Mouse (Mus musculus): Measurements from ENCODE around the gene Sycp1.

DNA sequence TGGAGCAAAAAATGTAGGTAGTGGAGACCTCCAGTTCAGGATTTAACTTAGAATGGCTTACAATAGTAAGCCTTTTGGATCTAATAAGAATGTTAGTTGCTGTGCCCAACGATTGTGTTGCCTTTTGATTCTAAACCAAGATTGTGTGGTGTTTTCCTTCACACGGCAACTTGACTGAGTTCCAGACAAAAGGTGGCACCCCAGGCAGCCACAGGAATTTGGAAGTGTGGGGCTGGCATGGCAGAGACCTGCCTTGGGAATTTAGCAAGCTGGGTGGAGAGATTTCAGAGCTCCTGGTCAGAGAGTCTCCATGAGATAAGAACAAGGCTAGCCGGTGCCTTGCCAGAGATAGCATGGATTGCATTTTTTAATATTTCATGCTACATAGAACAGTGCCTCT lies 19.7 kb upstream of the Sycp1 start:
- TF ChIP-seq CTCF (IDR thresholded peaks at IDR 0.05; ENCODE audit: insufficient read depth, low read depth, low read length), result no peak
- TF ChIP-seq POLR2A (IDR thresholded peaks at IDR 0.05; ENCODE audit: insufficient read depth, low read depth, low read length), result no peak

All from olfactory bulb, adult 2 months (tissue).